Mouse (Mus musculus): ENCODE measurements around the gene Olfr974.
"Not testable (repeated sequence)": the region's sequence is repeated elsewhere in the genome, so short reads cannot be mapped to it uniquely, and the experiment has no call there.

Olfr974 gene

GRCm38 (mm10) chr9:39937201-39937600 is at the start of gene Olfr974:
TSS of gene Olfr974 (plus strand) at chr9:39937501.
- DNase-seq, result no peak

GRCm38 (mm10) chr9:39905106-39905505 is 32.2 kb upstream of the Olfr974 start:
- DNase-seq, result no peak

DNA sequence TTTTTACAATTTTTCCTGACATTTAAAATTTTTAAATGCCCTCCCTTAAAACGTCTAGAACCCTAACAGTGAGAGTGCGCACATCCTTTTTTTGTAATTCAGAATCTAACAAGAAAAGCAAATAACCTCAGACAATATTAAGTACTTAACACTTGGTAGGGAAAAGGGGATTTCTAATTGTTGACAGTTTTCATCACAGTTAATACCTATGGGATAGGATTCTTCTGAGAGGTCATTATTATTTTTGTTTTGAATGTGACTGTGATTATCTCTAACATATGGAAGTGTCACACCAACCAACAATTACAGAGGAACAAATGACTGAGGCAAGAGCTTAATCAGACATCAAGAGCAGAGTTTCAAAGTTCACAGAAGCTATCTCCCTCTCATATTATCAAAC is 30.3 kb upstream of the Olfr974 start, which contains the start of gene Olfr229:
Gene Olfr229, plus strand, starts transcription at position 301 of the 400 bp plus-strand sequence.
- no peak for DNase-seq

GRCm38 (mm10) chr9:39909939-39910338 is 27.4 kb upstream of the Olfr974 start:
- DNase-seq, result no peak

DNA sequence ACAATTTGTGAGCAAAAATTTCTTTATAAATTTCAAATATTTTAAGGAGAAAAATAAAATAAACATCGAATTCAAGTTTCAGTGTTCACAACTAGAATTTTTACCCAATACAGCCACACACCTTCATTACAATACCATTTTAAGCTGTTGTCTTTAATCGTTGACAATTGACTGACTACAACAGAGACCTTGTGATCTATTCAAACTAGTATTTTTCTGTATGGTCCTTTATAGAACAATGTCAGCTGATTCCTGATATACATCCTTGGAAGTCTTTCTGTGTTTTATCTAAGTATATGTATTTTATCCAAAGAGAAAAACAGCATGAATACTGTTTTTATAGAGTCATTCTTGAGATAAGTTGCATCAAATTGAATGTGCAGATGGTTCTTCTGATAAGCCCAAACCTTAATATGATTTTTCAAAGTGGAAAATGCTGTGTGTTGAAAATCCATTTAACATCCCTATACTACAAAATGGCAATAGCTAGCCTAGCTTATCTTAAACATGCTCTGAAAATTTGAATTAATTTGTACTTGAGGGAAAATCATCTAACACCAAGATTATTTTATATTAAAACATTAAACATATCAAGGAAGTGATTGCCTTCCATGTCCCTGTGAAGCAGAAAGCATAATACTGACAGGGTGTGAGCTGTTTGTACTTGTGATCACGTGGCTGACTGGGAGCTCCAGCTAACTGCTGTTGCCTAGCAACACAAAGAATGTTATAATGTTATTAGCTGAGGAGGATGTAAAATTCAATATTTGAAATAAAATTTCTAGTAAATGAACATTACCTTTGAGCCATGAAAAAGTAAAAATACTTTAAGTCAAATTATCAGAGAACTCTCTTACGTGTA is 9.1 kb upstream of the Olfr974 start:
- not testable (repeated sequence) for DNase-seq

- DNase-seq, result not testable (repeated sequence)
These were observed 8.5 kb upstream of the Olfr974 start for GRCm38 (mm10) chr9:39928837-39929236.

DNA sequence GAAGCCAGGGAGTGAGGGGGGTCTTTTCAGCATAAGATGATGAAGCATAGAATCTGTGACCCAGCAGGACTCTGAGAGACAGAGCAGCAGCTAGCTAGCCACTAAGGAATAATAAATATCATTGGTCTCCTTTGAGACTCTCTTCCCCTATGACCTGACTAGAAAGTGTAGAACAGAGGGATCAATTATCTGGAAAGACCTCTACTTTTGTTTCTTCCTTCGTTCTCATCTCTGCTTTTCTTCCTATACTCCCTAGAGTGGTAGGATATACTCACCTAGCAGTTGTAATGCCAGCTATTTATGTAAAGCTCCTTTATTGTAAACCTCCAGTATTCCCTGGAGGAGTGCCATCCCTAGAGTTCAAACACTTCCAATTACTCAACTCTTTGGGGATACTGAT is 14.6 kb downstream of the Olfr974 start, which contains the start of gene Olfr975:
Gene Olfr975, minus strand, starts transcription at position 101 of the 400 bp plus-strand sequence.
- DNase-seq, result no peak

- DNase-seq, result not testable (repeated sequence)
These were observed 23.7 kb downstream of the Olfr974 start, which contains the start of gene Olfr976 for GRCm38 (mm10) chr9:39961033-39961432. TSS of gene Olfr976 (minus strand) at chr9:39961133.

DNA sequence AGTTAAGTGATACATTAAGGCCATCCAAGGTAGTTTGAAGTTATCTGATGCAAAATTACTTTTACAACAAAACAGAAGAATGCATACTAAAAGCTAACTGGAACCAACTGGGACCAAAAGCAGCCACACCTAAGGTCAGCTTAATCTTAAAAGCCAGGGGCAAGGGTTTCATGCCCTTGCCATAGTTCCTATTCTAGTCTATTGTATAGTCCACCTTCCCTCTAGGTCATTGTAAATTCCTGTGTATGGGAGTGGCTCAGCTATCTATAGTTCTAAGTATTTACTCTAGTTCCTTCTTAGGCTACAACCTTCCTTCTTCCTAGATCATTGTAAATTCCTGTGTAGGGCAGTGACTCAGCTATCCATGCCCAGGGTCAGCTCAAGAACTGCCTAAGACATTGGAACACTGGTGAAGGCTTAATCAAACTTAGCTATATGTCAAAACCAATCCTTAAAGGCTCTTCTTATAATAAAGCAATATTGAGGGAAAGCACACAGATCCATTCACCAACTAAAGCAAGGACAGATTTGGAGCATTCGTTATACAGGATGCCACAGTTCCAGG is 39.4 kb downstream of the Olfr974 start:
- not testable (repeated sequence) for DNase-seq

- DNase-seq, result no peak
These were observed 54.5 kb downstream of the Olfr974 start, which contains the start of gene Olfr978 for GRCm38 (mm10) chr9:39991813-39992212. TSS of gene Olfr978 (plus strand) at chr9:39992113.

Data from lung, postnatal 10 days (tissue).